Mouse (Mus musculus): ENCODE data around the gene Vhl.
"Not testable (repeated sequence)": the region's sequence is repeated elsewhere in the genome, so short reads cannot be mapped to it uniquely, and the experiment has no call there.

The Vhl gene

GRCm38 (mm10) chr6:113662964-113663700 is 39.4 kb downstream of the Vhl start:
- no peak for DNase-seq

DNA sequence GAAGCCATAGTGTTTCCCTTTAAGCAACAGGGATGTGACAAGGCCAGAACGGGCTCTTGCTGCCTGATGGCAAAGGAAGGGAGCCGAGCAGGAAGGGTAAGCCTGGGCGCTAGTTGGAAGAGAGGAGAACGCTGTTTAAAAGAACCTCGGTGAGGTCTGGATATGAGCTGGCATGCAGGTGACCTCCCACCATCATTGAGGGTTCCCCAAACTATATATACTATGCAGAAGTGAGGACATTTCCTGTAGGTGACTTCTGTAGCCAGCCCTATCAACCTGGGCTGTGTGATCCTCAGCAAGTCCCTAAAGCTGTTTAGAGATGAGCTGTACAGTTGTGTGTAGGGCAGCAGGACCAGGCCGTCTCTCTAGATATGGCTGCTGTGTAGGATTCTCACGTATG is 40.5 kb downstream of the Vhl start:
- DNase-seq, result no peak

- DNase-seq, result no peak
Observed at GRCm38 (mm10) chr6:113667611-113668122, 43.9 kb downstream of the Vhl start.

GRCm38 (mm10) chr6:113668287-113669154 is 44.8 kb downstream of the Vhl start:
- no peak for DNase-seq

- no peak for DNase-seq
Observed at GRCm38 (mm10) chr6:113669821-113670220, 46.1 kb downstream of the Vhl start.

- DNase-seq, result not testable (repeated sequence)
Observed at GRCm38 (mm10) chr6:113672029-113672428, 48.3 kb downstream of the Vhl start.

DNA sequence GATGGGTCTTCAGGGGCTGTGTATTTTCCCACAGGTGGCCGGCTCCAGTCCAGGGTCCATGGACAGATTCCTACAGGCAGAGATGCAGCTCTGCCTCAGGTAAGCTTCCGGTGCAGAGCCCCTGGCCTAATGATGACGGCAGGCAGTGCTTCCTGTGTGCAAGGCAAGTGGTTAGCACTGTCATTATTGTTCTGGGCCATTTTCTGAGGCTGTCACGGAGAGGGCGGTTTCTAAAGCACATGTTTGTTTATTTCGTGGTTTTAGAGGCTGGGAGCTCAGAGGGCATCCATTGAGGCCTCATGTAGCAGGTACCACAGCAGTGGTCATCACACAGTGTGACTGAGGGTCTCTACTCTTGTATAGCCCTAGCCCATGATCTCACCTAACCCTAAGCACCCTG is 49.2 kb downstream of the Vhl start:
- DNase-seq, result no peak

DNA sequence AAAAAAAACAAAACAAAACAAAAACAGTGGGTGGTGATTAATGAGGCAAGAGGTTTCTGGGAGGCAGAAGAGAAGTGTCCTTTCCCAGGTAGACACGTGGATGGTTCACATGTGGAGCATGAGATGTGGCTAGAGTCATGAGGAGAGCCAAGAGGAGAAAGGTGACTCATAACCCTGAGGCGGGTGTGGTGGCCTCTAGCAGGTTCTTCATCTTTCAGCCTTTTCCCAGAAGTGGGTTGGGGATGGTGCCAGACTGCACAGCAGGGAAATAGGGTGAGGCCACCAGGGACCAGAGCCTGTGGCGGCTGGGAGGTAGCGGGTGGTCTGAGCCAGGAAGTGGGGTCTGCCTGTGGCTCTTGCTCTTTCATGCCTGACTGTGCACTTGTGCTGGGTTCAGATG is 51.5 kb downstream of the Vhl start:
- no peak for DNase-seq

GRCm38 (mm10) chr6:113675991-113676390 is 52.2 kb downstream of the Vhl start:
- DNase-seq, result no peak

DNA sequence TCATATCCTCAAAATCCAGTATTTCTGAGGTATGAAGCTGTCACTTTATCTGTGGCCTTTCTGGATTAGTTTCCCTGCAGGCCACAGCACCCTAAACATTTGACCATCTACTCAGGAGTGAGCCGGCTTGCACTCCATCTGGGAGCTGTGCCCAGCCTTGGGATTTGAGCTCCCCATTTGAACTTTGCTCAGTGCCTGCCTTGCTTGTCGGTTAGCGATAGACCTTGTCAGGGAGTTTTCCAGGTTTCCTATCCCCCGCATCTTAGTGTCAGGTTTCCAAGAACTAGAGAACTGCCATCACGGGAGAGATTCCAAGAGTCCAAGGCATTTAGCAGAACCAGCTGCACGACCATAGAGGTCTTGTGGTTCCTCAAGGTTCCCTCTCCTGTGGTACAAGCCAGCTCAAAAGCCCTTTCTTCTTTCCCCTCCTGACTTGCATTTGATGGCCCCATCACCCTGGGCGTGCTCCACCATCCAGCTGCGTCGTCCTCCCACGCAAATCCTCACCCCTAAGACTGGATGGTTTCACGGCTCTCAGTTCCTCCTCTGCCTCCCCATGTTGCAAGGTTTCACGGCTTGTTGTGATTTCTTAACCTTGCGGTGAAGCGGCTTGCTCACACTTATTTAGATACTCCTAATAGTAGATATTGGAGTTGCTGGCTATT is 53.4 kb downstream of the Vhl start:
- no peak for DNase-seq

DNA sequence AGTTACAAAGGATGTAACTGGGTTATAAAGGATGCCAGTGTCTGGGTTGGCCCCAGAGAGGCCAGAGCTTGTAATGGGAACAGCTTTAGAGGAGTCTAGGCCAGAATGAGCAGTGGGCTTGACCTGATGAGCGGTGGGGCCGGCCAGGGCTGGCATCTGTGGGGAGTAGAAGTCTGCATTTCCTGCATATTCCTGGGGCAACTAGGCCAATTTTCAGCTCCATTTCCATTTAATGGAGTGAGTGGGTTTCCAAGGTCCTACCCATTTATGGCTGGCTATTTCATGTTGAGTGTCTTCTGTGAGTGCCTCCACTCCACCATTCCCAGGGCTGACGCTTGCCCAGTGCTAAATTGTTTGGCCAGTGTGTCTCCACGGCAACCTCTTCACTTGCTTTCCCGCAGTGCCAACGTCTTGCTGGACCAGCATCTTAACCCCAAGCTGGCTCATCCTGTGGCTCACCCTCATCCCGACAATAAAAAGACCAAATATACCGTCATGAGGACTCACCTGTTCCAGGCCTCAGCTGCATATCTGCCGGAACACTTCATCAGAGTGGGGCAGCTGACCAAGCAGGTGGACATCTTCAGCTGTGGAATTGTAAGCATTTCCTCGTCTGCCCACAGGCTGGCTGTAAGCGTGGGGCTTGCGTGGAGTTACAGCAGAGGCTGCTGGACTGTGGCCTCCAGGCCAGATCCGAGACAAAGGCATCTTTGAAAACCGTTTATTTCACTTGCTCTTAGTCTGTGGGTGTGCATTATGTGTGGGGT is 54.7 kb downstream of the Vhl start:
- DNase-seq, result peak; percentile 20

GRCm38 (mm10) chr6:113679993-113680566 is 56.3 kb downstream of the Vhl start:
- no peak for DNase-seq
